Mouse (Mus musculus) forebrain, postnatal 0 days (tissue): Measurements from ENCODE around the gene Hip1. TPM values are rescaled to one million over a fixed set of nuclear protein-coding genes. Genes with fewer than 3 reads are reported as not detected.

Experiments used
- ATAC-seq: fragments of 200-750 bp; cut with Nextera tagmentation; 2 replicates; pipeline ENCODE4 v1.8.0; 2017; ENCODE audit warnings: mild to moderate bottlenecking, moderate library complexity
- DNase-seq: peaks from one replicate; pipeline ENCODE4 v3.0.0-alpha.2; 2015
- H3K27ac ChIP-seq: fragments of 300-500 bp; sonication (generic); 2 replicates; pipeline ENCODE4 v1.5.1; 2014; ENCODE audit warnings: low read depth, mild to moderate bottlenecking, antibody characterized with exemption, low read length, moderate library complexity, mixed read lengths
- H3K27me3 ChIP-seq: fragments of 300-500 bp; sonication (generic); 2 replicates; pipeline ENCODE4 v1.6.1; 2014; ENCODE audit warnings: mild to moderate bottlenecking, low read length, mixed read lengths; ENCODE audit not compliant: insufficient read depth
- H3K36me3 ChIP-seq: fragments of 300-500 bp; sonication (generic); 2 replicates; pipeline ENCODE4 v1.6.1; 2014; ENCODE audit warnings: mild to moderate bottlenecking, moderate library complexity; ENCODE audit not compliant: insufficient read depth
- H3K4me1 ChIP-seq: fragments of 300-500 bp; sonication (generic); 2 replicates; pipeline ENCODE4 v1.6.1; 2014; ENCODE audit warnings: antibody characterized with exemption; ENCODE audit not compliant: insufficient read depth
- H3K4me2 ChIP-seq: fragments of 300-500 bp; sonication (generic); 2 replicates; pipeline ENCODE4 v1.6.1; 2014; ENCODE audit warnings: low read depth, mild to moderate bottlenecking, moderate library complexity
- H3K4me3 ChIP-seq: fragments of 300-500 bp; sonication (generic); 2 replicates; pipeline ENCODE4 v1.5.1; 2014; ENCODE audit warnings: low read depth, low read length, mixed read lengths
- H3K9ac ChIP-seq: fragments of 300-500 bp; sonication (generic); 2 replicates; pipeline ENCODE4 v1.6.1; 2014; ENCODE audit warnings: mild to moderate bottlenecking
- H3K9me3 ChIP-seq: fragments of 300-500 bp; sonication (generic); 2 replicates; pipeline ENCODE4 v1.6.1; 2016; ENCODE audit warnings: low read length
- CTCF ChIP-seq: sonication (generic); IDR thresholded peaks from 2 replicates; pipeline ENCODE4 v1.5.1; 2016; ENCODE audit warnings: antibody characterized with exemption, control low read depth, low read depth
- WGBS: fragments of 180-500 bp; shearing (Covaris S2); extraction: QIAGEN DNeasy Blood & Tissue Kit; methylation state at CpG from one replicate; pipeline ENCODE4 v1.1.7; 2014; 5-methylcytosine and 5-hydroxymethylcytosine counted together
- microRNA-seq, 2 experiments: library from miRNA; unstranded; fragments of <30 nt; microRNA quantifications; one replicate each; pipeline ENCODE4; 2016
- polyA plus RNA-seq: library from polyadenylated mRNA; unstranded; fragments of >200 nt; fragmentation: Nextera tagmentation; extraction: Ambion mirVana; gene quantifications from 2 replicates; pipeline ENCODE4 v1.2.1, GENCODE M21; 2015
- total RNA-seq: library from RNA; depleted of rRNA; stranded (reverse); fragments of >200 nt; gene quantifications from 2 replicates; pipeline ENCODE4 v1.2.3, GENCODE M21; 2014; rRNA removed

Gene Hip1
- total and polyA plus RNA-seq, 2 experiments from 2014 or later: 22.5 to 91.1 TPM

DNA sequence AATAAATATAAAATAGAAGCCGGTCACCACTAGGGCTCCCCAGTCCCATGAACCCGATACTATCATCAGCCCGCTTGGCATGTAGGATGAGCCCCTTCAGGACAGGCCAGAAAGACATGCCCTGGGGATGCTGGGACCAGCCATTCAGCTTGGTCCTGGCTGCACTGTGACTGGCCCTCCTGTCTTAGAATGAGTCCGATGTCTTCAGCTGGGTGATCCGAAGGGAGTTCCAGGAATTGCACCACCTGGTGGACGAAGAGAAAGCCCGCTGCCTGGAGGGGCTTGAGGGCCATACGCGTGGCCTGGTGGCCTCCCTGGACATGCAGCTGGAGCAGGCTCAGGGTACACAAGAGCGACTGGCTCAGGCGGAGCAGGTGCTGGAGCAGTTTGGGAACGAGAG lies 181.4 kb downstream of the Hip1 start:
- Histone ChIP-seq H3K4me2 (no peak overlapping the region), H3K36me3 (no peaks in the 10 kb centered on the region), H3K27ac (no peak overlapping the region), H3K4me1 (no peaks in the 10 kb centered on the region), H3K9ac (no peak overlapping the region), H3K27me3 (no peaks in the 10 kb centered on the region), H3K9me3 (no peaks in the 10 kb centered on the region), H3K4me3 (no peak overlapping the region)
- 27% methylated on average over 12 of the region's 12 CpGs for WGBS
- TF ChIP-seq CTCF: peak; percentile 62
- ATAC-seq (no peak), DNase-seq (no peak)

DNA sequence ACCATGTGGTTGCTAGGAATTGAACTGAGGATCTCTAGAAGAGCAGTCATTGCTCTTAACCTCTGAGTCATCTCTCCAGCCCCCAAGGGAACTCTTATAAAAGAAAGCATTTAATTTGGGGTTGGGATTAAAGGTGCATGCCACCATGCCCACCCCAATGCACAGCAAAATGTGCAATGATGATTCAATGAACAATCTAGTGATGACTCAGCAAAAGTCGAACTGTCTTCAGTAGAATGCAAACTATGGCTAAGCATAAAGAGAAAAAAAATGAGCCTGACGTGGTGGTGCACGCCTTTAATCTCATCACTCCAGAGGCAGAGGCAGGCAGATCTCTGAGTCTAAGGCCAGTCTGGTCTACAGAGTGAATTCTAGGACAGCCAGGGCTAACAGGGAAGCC lies 182.3 kb downstream of the Hip1 start:
- DNase-seq (no peak), ATAC-seq (no peak)
- H3K27ac ChIP-seq: no peak overlapping the region
- WGBS: 85% methylated on average over 3 of the region's 3 CpGs
- TF ChIP-seq CTCF: no peak
- H3K4me1 ChIP-seq: no peaks in the 10 kb centered on the region
- H3K4me2 ChIP-seq: no peak overlapping the region
- no peak overlapping the region for H3K9ac ChIP-seq
- no peaks in the 10 kb centered on the region for H3K36me3 ChIP-seq
- no peak overlapping the region for H3K4me3 ChIP-seq
- no peaks in the 10 kb centered on the region for H3K27me3 ChIP-seq
- H3K9me3 ChIP-seq: no peaks in the 10 kb centered on the region

DNA sequence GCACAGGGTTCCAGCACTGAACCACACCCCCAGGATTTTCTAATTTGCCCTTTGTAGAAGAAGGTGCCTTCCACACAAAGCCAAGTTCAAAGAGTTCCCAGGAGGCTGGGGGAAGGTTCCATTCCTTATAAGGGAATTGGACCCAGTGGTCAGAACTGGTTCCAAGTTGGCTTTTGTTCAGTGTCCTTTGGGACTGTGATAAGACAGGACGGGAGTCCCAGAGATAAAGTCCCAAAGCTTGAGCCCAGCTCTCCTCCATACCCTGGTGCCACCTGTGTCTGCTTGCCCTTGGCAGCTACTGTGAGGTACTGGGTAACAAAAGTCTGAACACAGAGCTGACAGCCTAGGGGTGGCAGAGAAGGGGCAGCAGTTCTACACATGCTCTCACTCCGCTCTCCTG lies 185.1 kb downstream of the Hip1 start:
- ATAC-seq (no peak), DNase-seq (no peak)
- no peak overlapping the region for H3K9ac ChIP-seq
- no peaks in the 10 kb centered on the region for H3K27me3 ChIP-seq
- WGBS: 92% methylated on average over 2 of the region's 2 CpGs
- H3K4me3 ChIP-seq: no peak overlapping the region
- H3K4me2 ChIP-seq: no peak overlapping the region
- TF ChIP-seq CTCF: no peak
- H3K27ac ChIP-seq: no peak overlapping the region
- no peaks in the 10 kb centered on the region for H3K4me1 ChIP-seq
- no peaks in the 10 kb centered on the region for H3K36me3 ChIP-seq
- no peaks in the 10 kb centered on the region for H3K9me3 ChIP-seq

DNA sequence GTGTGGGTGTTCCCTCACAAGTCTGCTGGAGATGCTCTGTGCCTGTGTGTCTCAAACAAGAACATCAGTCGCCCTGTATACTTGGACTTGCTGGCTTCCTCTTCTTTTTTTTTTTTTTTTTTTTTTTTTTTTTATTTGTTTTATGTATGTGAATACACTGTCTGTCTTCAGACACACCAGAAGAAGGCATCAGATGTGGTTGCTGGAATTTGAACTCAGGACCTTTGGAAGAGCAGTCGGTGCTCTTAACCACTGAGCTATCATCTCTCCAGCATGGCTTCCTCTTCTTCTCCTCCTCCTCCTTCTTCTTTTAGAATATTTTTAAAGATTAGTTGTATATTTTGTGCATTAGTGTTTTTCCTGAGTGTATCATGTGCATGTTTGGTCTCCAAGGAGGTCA lies 187.4 kb downstream of the Hip1 start:
- Histone ChIP-seq H3K27ac (no peak overlapping the region), H3K9ac (no peak overlapping the region), H3K36me3 (no peaks in the 10 kb centered on the region), H3K4me2 (no peak overlapping the region), H3K4me1 (no peaks in the 10 kb centered on the region), H3K9me3 (no peaks in the 10 kb centered on the region), H3K4me3 (no peak overlapping the region), H3K27me3 (no peaks in the 10 kb centered on the region)
- ATAC-seq (no peak), DNase-seq (no peak)
- no peak for TF ChIP-seq CTCF
- 80% methylated on average over 2 of the region's 2 CpGs for WGBS

Small RNA genes lying within 50 kb of the gene (microRNA-seq; reads per million reads assigned to microRNA genes)
- gene Mir7033: 0.49 to 1.5 reads per million in 2 experiments

Other genes with a start within 250 kb of the Hip1 start
- gene Fkbp6, start 195.1 kb downstream of the Hip1 start, total RNA-seq: not detected in 2 replicates
- 0.18 TPM in 1 of 2 replicates, not detected in the other for gene Fkbp6, start 195.1 kb downstream of the Hip1 start, polyA plus RNA-seq
- gene Trim50, start 191.8 kb downstream of the Hip1 start, total RNA-seq: not detected in 2 replicates
- not detected in 2 replicates for gene Trim50, start 191.8 kb downstream of the Hip1 start, polyA plus RNA-seq
- gene Nsun5, start 175.2 kb downstream of the Hip1 start, total RNA-seq: 20.2 and 29.5 TPM in 2 replicates
- gene Nsun5, start 175.2 kb downstream of the Hip1 start, polyA plus RNA-seq: 19.5 and 20.4 TPM in 2 replicates
- 6.0 and 9.9 TPM in 2 replicates for gene Pom121, start 150.6 kb downstream of the Hip1 start, total RNA-seq
- 6.0 and 8.1 TPM in 2 replicates for gene Pom121, start 150.6 kb downstream of the Hip1 start, polyA plus RNA-seq
- not detected in 2 replicates for gene Ccl26, start 18.4 kb upstream of the Hip1 start, total RNA-seq
- gene Ccl26, start 18.4 kb upstream of the Hip1 start, polyA plus RNA-seq: not detected in 2 replicates
- gene Ccl24, start 27.9 kb upstream of the Hip1 start, total RNA-seq: 0.62 and 2.4 TPM in 2 replicates
- 2.4 and 2.7 TPM in 2 replicates for gene Ccl24, start 27.9 kb upstream of the Hip1 start, polyA plus RNA-seq
- 16.5 and 19.0 TPM in 2 replicates for gene Rhbdd2, start 87.5 kb upstream of the Hip1 start, total RNA-seq
- gene Rhbdd2, start 87.5 kb upstream of the Hip1 start, polyA plus RNA-seq: 97.4 and 120 TPM in 2 replicates
- 78.5 and 89.5 TPM in 2 replicates for gene Por, start 124.9 kb upstream of the Hip1 start, total RNA-seq
- 76.7 and 96.1 TPM in 2 replicates for gene Por, start 124.9 kb upstream of the Hip1 start, polyA plus RNA-seq
- gene Tmem120a, start 199.3 kb upstream of the Hip1 start, total RNA-seq: 42.7 and 49.1 TPM in 2 replicates
- gene Tmem120a, start 199.3 kb upstream of the Hip1 start, polyA plus RNA-seq: 111 and 126 TPM in 2 replicates
- 0.29 and 0.54 TPM in 2 replicates for gene Styxl1, start 233.3 kb upstream of the Hip1 start, total RNA-seq
- gene Styxl1, start 233.3 kb upstream of the Hip1 start, polyA plus RNA-seq: 0.25 and 1.0 TPM in 2 replicates
- 115 and 132 TPM in 2 replicates for gene Mdh2, start 233.4 kb upstream of the Hip1 start, total RNA-seq
- 663 and 665 TPM in 2 replicates for gene Mdh2, start 233.4 kb upstream of the Hip1 start, polyA plus RNA-seq